Mouse (Mus musculus) neutrophil, adult 59 days (primary cell): ENCODE measurements around the gene Ciita. TPM values are rescaled to one million over a fixed set of nuclear protein-coding genes. Genes with fewer than 3 reads are reported as not detected.

Source experiments
- total RNA-seq, 2 experiments: library from RNA; stranded (reverse); gene quantifications; 1 replicate in 1 of 2; 2 replicates in 1 of 2; pipeline ENCODE4 v1.2.4; 2023

The Ciita gene
- 1 to 10 TPM; 3.7 to 5.2 TPM for total RNA-seq

DNA sequence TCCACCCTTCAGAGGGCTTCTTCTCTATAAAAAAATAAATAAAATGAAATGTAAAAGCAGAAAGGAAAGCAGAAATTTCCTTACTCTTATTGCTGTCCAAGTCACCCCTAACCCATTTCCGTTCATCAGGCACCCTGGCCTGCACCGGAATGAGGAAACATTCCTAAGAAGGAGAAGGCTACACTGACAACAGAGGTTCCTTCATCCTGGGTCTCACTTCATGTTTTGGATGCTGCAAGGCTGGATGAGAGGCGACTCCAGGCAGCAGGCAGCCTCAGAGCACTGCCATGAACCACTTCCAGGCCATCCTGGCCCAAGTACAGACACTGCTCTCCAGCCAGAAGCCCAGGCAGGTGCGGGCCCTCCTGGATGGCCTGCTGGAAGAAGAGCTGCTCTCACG is at the start of gene Ciita:
Ciita (plus strand) TSS at position 203 of the 400 bp plus-strand sequence.

GRCm38 (mm10) chr16:10447264-10447594 is 32.6 kb upstream of the Ciita start, which contains the start of gene Tvp23a:
Tvp23a (minus strand) TSS chr16:10447362.

GRCm38 (mm10) chr16:10542698-10543365 is 63.0 kb downstream of the Ciita start, which contains the start of gene Dexi:
Dexi (minus strand) TSS chr16:10543054.

DNA sequence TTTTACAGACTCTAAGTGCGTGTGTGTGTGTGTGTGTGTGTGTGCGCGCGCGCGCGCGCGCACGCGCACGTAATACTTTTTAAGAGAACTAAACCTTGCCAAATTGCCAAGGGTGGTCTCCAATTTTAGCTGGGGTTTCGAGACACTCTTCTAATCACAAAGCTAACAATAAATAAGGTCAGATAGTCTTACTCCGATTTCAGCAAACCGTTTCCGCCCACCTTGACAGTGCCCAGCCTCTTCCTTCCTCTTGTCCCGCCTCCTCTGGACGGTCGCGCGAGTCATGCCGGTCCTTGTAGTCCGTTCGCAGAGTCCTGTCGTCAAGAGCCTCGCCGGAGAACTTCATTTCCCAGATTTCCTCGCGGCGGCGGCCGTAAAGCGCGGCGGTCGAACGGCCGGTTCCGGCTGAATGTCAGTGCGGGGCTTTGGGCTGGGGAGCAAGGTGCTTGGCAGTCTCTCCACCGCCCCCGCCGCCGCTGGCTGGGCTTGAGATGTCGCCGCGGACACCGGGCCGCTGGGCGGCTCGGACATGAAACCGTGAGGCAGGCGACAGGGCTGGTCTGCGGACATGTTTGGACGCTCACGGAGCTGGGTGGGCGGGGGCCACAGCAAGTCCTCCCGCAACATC is 65.2 kb downstream of the Ciita start, which contains the start of gene Clec16a:
Clec16a (plus strand) TSS at position 345 of the 628 bp plus-strand sequence.

Other genes with a start within 250 kb of the Ciita start
- not detected for gene Emp2, start 166.1 kb upstream of the Ciita start, total RNA-seq
- not detected for gene Tekt5, start 84.6 kb upstream of the Ciita start, total RNA-seq
- gene Nubp1, start 68.1 kb upstream of the Ciita start, total RNA-seq, result 10 to 100 TPM; 17.9 to 19.6 TPM
- gene Tvp23a, start 32.7 kb upstream of the Ciita start, total RNA-seq, result not detected
- 1 to 10 TPM; 4.8 to 6.2 TPM for gene Dexi, start 63.0 kb downstream of the Ciita start, total RNA-seq
- gene Clec16a, start 65.3 kb downstream of the Ciita start, total RNA-seq, result 10 to 100 TPM; 29.0 to 30.7 TPM